Mouse (Mus musculus): ENCODE measurements around the gene Irf3. TPM values are rescaled to one million over a fixed set of nuclear protein-coding genes. Genes with fewer than 3 reads are reported as not detected.

Gene Irf3
- polyA plus RNA-seq, 1 experiment: 277 TPM

DNA sequence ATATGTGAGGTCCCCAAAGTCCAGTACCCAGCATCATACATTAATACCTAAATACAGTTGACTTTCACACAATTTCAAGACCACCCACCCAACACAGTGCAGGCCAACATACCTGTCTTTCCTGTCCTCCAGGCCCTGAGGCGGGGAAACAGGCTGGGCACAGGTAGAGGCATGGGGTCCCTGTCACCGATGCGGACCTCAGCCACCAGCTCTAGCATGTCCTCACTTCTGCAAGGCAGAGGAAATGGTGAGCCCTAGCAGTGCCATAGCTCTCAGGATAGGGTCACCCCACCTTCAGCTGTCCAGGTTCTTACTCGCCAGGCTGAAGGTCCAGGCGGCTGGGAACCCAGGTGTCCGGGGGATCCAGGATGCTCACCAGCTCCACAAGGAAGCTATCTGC lies 14.6 kb downstream of the Irf3 start:
- WGBS: 96% methylated on average over 6 of the region's 6 CpGs
- no peak for DNase-seq
- peaks cover 30% of the 10 kb centered on the region for H3K36me3 ChIP-seq (ENCODE audit: control insufficient read depth, insufficient read depth, low read length)
- TF ChIP-seq CTCF (IDR thresholded peaks at IDR 0.05; ENCODE audit: borderline replicate concordance, control insufficient read depth, extremely low read depth, insufficient read depth, low read length, poor library complexity): no peak
- TF ChIP-seq POLR2A (IDR thresholded peaks at IDR 0.05; ENCODE audit: control insufficient read depth, extremely low read depth, insufficient read depth, low read length, poor library complexity): no peak
- no peak overlapping the region for H3K27ac ChIP-seq (ENCODE audit: control insufficient read depth, insufficient read depth, low read length)
- H3K4me3 ChIP-seq (ENCODE audit: control insufficient read depth, insufficient read depth, low read length): no peak overlapping the region
- H3K4me1 ChIP-seq (replicated peaks; ENCODE audit: control insufficient read depth, insufficient read depth, low read length): no peaks in the 10 kb centered on the region; the same call in 1 of the 2 replicates
- H3K27me3 ChIP-seq (ENCODE audit: control insufficient read depth, insufficient read depth, low read length): no peaks in the 10 kb centered on the region

DNA sequence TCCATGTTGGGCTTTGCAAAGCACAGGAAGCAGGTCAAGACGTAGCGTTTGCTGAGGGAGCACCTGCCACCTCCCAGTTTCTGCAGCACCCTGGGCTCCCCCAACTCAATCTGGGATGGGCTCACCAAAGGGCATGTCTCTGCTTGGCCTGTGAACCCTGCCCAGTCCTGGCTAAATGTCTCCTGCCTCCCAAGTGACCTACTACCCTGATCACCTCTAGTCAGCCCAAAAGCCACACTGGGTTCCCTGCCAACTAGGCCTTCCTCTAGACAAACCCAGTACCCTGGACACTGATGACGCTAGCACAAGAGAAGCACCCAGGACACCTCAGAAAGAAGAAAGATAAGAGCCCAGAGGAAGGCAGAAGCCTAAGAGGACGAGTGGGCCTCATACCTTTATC lies 15.4 kb downstream of the Irf3 start:
- H3K27ac ChIP-seq (ENCODE audit: control insufficient read depth, insufficient read depth, low read length): no peak overlapping the region
- TF ChIP-seq CTCF (IDR thresholded peaks at IDR 0.05; ENCODE audit: borderline replicate concordance, control insufficient read depth, extremely low read depth, insufficient read depth, low read length, poor library complexity) (no peak), POLR2A (IDR thresholded peaks at IDR 0.05; ENCODE audit: control insufficient read depth, extremely low read depth, insufficient read depth, low read length, poor library complexity) (no peak)
- no peaks in the 10 kb centered on the region; the same call in 1 of the 2 replicates for H3K4me1 ChIP-seq (replicated peaks; ENCODE audit: control insufficient read depth, insufficient read depth, low read length)
- DNase-seq: no peak
- no peaks in the 10 kb centered on the region for H3K27me3 ChIP-seq (ENCODE audit: control insufficient read depth, insufficient read depth, low read length)
- WGBS: 96% methylated on average over 4 of the region's 4 CpGs
- H3K4me3 ChIP-seq (ENCODE audit: control insufficient read depth, insufficient read depth, low read length): no peak overlapping the region
- peaks cover 26% of the 10 kb centered on the region for H3K36me3 ChIP-seq (ENCODE audit: control insufficient read depth, insufficient read depth, low read length)

DNA sequence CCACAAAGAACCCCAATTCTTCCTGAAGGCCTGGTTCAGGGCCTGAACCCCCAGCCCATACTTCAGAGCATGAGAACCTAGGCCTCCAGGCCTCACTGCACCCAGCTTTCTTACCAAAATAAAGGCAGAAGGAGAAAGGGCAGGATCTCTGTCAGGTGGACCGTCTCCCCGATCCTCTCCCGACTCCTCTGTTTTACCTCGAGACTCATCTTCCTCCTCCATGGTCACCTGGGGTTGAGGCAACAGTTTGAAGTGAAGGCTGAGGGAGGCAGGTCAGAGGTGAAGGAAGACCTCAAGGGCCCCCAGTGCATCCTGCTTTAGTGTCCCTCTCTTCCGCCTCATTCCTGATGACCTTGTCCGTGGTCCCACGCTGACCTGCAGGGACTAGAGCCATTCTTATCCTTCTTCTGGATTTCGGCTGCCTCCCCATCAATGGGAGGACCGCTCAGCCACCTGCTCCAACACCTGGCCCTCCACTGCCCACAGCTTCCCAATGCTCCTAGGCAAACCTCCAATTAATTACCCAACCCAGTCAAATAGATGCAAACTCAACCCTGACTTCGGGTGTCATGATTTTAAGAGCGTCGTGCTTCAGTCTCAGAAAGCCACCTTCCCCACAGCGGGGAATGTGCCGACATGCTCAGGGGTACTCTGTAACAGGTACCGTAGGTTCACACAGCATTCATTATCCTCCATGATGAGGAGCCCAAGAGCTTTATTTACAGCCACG lies 16.1 kb downstream of the Irf3 start:
- DNase-seq: no peak
- 97% methylated on average over 16 of the region's 16 CpGs for WGBS
- Histone ChIP-seq H3K27me3 (ENCODE audit: control insufficient read depth, insufficient read depth, low read length) (no peaks in the 10 kb centered on the region), H3K4me3 (ENCODE audit: control insufficient read depth, insufficient read depth, low read length) (no peak overlapping the region), H3K36me3 (ENCODE audit: control insufficient read depth, insufficient read depth, low read length) (peaks cover 20% of the 10 kb centered on the region), H3K27ac (ENCODE audit: control insufficient read depth, insufficient read depth, low read length) (no peak overlapping the region), H3K4me1 (replicated peaks; ENCODE audit: control insufficient read depth, insufficient read depth, low read length) (no peaks in the 10 kb centered on the region; the same call in none of the 2 replicates)
- TF ChIP-seq CTCF (IDR thresholded peaks at IDR 0.05; ENCODE audit: borderline replicate concordance, control insufficient read depth, extremely low read depth, insufficient read depth, low read length, poor library complexity): no peak
- no peak for TF ChIP-seq POLR2A (IDR thresholded peaks at IDR 0.05; ENCODE audit: control insufficient read depth, extremely low read depth, insufficient read depth, low read length, poor library complexity)

DNA sequence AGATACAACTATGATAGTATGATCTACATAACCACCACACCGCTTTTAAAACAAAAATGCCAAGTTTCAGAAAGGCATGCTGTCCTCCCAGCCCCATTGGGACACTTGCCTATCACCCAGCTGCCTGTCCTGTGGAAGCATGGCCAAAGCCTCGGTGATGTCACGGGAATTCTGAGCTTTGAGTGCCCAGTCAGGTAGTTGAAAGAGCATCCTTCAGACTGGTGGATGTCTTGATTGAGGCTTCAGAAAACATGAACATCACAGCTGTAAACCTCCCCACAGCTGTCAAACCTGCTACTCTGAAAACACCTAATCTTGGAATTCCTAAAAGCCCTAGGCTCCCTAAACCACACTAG lies 16.6 kb downstream of the Irf3 start:
- Histone ChIP-seq H3K27me3 (ENCODE audit: control insufficient read depth, insufficient read depth, low read length) (no peaks in the 10 kb centered on the region), H3K36me3 (ENCODE audit: control insufficient read depth, insufficient read depth, low read length) (peaks cover 20% of the 10 kb centered on the region), H3K4me3 (ENCODE audit: control insufficient read depth, insufficient read depth, low read length) (no peak overlapping the region), H3K27ac (ENCODE audit: control insufficient read depth, insufficient read depth, low read length) (no peak overlapping the region), H3K4me1 (replicated peaks; ENCODE audit: control insufficient read depth, insufficient read depth, low read length) (peaks cover 1% of the 10 kb centered on the region)
- WGBS: 95% methylated on average over 3 of the region's 3 CpGs
- TF ChIP-seq POLR2A (IDR thresholded peaks at IDR 0.05; ENCODE audit: control insufficient read depth, extremely low read depth, insufficient read depth, low read length, poor library complexity) (no peak), CTCF (IDR thresholded peaks at IDR 0.05; ENCODE audit: borderline replicate concordance, control insufficient read depth, extremely low read depth, insufficient read depth, low read length, poor library complexity) (no peak)
- no peak for DNase-seq

DNA sequence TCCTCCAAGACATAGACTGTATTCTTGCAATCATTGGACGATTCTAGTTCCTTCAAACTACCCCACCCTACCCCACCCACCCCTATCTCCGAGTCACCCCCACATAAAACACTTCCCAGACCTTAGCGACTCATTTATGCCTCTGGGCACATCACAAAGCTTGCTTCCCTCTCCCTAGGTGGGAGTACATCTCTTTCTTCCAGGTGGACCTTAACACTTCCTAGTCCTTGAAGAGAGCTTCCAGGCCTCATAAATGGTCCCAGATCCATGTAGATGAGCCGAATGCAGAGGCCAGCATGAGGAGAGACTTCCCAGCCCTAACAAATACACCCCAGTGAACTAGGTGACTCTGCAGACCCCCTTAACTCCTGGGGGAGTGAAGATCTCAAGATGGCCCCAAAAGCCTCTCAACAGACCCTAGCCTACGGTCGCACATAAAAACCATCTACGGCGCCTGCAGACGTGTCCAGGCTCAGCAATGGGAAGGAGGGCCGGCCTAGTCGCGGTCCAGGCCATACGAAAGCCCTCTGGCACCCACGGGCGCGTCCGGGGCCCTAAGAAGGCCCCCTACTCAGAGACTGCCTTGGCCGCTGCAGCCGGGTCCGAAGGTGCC lies 18.0 kb downstream of the Irf3 start:
- WGBS: under 1% methylated on average over 20 of the region's 20 CpGs
- peak overlapping the region; percentile 86 for H3K4me3 ChIP-seq (ENCODE audit: control insufficient read depth, insufficient read depth, low read length)
- H3K27ac ChIP-seq (ENCODE audit: control insufficient read depth, insufficient read depth, low read length): peak overlapping the region; percentile 2; the same call in 1 of the 2 replicates
- peaks cover 13% of the 10 kb centered on the region; the same call in 1 of the 2 replicates for H3K36me3 ChIP-seq (ENCODE audit: control insufficient read depth, insufficient read depth, low read length)
- peaks cover 3% of the 10 kb centered on the region for H3K4me1 ChIP-seq (replicated peaks; ENCODE audit: control insufficient read depth, insufficient read depth, low read length)
- DNase-seq: no peak
- TF ChIP-seq CTCF (IDR thresholded peaks at IDR 0.05; ENCODE audit: borderline replicate concordance, control insufficient read depth, extremely low read depth, insufficient read depth, low read length, poor library complexity) (no peak), POLR2A (IDR thresholded peaks at IDR 0.05; ENCODE audit: control insufficient read depth, extremely low read depth, insufficient read depth, low read length, poor library complexity) (no peak)
- no peaks in the 10 kb centered on the region for H3K27me3 ChIP-seq (ENCODE audit: control insufficient read depth, insufficient read depth, low read length)

DNA sequence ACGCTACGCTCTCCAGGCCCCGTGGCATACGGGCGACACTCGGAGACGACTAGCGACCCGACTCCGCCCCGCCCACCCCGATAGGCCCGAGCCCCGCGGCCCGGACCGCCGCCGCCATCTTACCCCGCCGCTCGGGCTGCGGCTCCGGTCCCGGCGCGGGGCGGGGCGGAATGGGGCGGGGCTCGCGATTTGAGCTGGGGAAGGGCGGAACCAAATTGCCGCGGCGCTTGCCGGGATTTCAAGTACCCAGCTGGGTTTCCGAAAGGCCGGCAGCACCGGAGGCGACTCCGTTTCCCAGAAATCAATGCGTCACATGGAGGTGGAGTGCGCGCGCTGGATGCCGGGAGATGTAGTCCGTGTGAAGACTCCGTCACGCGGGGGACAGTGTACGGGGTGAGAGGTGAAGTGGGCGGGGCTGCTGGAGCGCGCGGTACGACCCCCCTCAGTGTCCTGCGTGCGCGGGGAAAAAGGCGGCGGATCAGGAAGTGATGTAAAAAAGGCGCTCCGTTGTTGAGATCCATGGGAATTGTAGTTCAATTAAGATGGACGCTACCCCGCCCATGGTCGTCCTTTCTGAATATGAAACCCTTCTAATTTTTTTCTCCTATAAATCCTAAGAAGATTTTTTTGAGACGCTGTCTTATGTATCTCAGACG lies 18.6 kb downstream of the Irf3 start, which contains the start of gene Scaf1:
Gene Scaf1, minus strand, starts transcription at position 407 of the 656 bp plus-strand sequence.
- peak; percentile 34; the same call in 1 of the 2 replicates for TF ChIP-seq CTCF (IDR thresholded peaks at IDR 0.05; ENCODE audit: borderline replicate concordance, control insufficient read depth, extremely low read depth, insufficient read depth, low read length, poor library complexity)
- TF ChIP-seq POLR2A (IDR thresholded peaks at IDR 0.05; ENCODE audit: control insufficient read depth, extremely low read depth, insufficient read depth, low read length, poor library complexity): no peak
- H3K4me3 ChIP-seq (ENCODE audit: control insufficient read depth, insufficient read depth, low read length): peak within 1 kb of the TSS; percentile 86
- peaks cover 13% of the 10 kb centered on the region; the same call in 1 of the 2 replicates for H3K36me3 ChIP-seq (ENCODE audit: control insufficient read depth, insufficient read depth, low read length)
- no peaks in the 10 kb centered on the region for H3K27me3 ChIP-seq (ENCODE audit: control insufficient read depth, insufficient read depth, low read length)
- peak; percentile 99 for DNase-seq
- H3K4me1 ChIP-seq (replicated peaks; ENCODE audit: control insufficient read depth, insufficient read depth, low read length): peaks cover 3% of the 10 kb centered on the region
- WGBS: 1% methylated on average over 69 of the region's 69 CpGs
- H3K27ac ChIP-seq (ENCODE audit: control insufficient read depth, insufficient read depth, low read length): peak within 1 kb of the TSS; percentile 64; the same call in 1 of the 2 replicates

Data from thymus, adult 2 months (tissue).